Mouse (Mus musculus): Measurements from ENCODE around the gene Exosc1. TPM values are rescaled to one million over a fixed set of nuclear protein-coding genes. Genes with fewer than 3 reads are reported as not detected.
"Not testable (repeated sequence)": the region's sequence is repeated elsewhere in the genome, so short reads cannot be mapped to it uniquely, and the experiment has no call there.

Exosc1 gene
- total RNA-seq, 1 experiment from 2014 or later: 22.2 TPM

DNA sequence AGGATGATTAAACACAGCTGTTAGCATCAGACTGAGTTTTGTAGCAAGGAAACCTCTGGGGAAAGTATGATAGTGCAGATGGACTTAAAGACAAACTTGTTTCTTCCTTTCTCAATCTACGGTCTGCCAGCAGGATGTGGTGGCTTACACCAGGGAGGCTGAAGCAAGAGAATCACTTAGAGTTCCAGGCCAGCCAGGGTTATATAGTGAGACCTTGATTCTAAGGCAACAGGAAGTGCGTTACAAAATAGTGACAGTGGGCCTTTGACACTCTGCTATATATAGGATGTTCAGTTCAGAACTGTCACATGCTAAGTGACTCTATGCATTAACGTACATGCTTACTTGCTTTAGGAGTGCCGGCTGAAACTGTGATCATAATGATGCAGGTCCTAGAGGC is 16.4 kb downstream of the Exosc1 start:
- ATAC-seq (ENCODE audit: extremely low read depth, insufficient number of reproducible peaks, low FRiP score, poor library complexity, severe bottlenecking): peak; percentile 66

DNA sequence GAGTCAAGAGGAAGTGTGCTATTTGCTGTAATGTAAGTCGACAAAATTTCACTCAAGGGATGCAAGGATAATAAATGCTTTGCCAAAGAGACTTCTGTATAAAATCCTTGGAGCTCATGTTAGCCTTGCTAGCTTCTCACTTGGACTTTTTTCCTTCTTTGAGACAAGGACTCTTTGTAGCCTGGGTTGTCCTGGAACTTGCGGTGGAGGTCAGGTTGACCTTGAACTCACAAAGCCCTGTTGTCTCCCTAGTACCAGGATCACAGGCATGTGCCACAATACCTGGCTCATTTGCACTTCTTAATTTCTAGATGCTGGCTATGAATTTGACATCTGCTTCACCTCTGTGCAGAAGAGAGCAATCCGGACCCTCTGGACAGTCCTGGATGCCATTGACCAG is 17.9 kb downstream of the Exosc1 start:
- no peak for ATAC-seq (ENCODE audit: extremely low read depth, insufficient number of reproducible peaks, low FRiP score, poor library complexity, severe bottlenecking)

DNA sequence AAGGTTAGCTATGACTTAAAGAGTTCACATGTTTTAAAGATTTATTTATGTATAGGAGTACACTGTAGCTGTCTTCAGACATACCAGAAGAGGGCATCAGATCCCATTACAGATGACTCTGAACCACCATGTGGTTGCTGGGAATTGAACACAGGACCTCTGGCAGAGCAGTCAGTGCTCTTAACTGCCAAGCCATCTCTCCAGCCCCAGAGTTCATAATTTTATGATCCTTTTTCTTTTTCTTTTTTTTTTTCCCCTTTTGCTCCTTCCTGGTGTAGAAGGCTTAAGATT is 18.7 kb downstream of the Exosc1 start:
- ATAC-seq (ENCODE audit: extremely low read depth, insufficient number of reproducible peaks, low FRiP score, poor library complexity, severe bottlenecking): not testable (repeated sequence)

DNA sequence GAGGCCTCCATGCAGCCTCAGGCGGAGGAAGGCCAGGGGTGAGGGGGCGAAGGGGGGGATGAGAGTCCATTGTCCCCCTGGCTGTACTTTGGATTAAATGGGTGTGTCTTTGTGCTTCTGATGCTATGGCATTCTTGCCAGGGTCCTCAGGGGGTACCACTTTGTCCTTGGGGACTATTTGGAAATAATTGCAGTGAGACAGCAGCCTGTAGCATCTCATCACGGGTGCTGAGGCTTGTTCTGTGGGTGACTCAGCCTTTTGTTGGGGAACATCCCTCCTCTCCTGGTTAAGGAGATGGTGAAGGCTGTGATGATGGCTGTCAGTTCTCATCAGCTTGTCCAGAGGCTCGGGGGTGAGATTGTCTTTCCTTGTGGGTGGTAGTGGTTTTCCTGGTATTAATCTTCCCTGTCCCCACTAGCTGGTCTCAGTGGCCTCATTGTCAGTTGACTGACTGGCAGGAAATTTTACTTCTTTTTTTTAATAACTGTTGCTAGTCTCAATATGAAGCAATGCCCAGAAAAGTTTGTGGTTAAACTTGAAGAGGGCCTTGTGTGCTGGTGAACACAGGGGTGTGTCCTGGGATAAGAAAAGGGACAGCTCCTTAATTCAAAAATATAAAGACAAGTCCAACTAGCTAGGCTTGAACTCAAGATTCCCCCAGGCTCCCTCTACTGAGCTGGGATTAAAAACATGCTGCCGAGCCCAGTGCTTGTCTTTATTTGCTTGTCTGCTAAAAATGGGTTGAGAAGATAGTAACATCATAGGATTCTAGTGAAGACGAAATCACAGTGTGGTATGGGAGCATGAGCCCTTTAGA is 19.2 kb downstream of the Exosc1 start:
- no peak for ATAC-seq (ENCODE audit: extremely low read depth, insufficient number of reproducible peaks, low FRiP score, poor library complexity, severe bottlenecking)

DNA sequence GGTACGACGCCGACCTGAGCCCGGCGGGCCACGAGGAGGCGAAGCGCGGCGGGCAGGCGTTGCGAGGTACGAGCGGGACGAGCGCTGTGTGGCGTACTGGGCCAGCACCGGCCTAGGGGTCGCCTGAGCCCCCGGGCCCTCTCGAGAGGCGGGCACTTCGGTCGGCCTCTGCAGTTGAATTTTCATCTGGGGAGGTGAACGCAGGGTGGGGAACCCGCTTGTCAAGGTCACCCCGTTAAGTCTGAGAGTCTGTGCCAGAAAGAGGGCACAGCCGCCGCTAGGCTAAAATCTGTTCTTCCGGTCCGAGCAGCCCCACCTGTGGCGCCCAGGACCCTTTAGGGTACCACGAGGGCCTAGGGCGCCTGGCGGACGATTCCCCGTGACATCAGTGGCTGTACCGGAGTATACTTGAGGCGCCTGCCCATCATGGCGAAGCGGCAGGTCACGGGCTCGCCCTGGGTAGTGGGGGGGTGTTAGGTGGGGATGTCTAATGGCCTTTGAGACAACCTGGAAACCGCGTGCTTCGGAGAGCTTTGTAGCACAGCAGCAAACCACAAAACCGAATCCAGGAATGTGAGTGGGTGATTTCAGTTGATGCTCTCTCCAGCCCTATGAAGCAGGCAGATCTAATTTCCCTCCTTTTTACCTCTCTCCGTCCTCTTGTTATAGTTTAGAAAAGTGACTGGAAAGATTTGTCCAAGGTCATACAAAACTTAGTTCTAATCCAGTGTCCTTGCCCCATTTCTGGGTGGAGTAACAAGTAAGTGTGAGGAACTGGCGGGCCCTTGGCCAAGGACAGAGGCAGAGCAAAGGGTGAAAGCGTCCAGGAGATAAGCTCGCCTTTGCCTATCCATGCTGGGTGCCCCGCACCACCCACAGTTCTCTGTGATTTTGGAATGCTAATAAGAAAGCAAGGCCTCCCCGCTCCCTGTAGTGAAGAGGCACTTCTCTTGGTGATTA is 20.8 kb downstream of the Exosc1 start:
- ATAC-seq (ENCODE audit: extremely low read depth, insufficient number of reproducible peaks, low FRiP score, poor library complexity, severe bottlenecking): no peak

DNA sequence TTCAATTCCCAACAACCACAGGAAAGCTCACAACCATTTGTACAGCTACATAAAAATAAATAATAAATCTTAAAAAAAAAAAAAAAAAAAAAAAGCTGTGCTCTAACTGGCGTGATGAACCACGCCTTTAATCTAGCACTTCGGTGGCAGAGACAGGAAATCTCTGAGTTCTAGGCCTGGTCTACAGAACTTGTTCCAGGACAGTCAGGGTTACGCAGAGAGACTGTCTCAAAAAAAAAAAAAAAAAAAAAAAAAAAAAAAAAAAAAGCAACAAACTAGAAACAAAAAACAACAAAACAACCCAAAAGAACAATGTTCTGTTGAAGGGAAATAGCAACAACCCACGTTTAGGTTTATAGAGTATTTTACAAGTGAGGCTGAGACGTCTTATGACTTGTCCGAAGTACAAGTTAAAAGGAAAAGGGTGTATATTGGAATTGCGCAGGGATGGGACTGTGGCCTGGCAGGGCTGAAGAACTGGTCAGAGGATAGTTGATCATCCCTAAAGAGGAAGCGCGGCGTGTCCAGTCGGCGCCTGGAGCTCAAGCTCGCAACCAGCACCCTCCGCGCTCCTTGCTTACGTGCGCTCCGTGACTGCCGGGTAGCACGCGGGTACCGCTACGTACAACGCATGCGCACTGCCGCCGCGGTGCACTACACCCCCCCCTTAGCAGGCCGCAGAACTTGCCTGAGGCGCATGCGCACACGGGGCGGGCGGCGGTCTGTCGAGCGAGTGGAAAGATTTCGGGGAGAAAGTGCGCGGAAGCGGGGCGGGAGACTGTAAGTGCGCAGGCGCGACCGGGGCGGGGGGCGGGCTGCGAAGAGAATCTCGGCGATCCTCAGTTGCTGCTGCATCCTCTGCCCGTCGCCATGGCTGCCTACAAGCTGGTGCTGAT is 21.8 kb downstream of the Exosc1 start, which contains the start of gene Pgam1:
TSS of gene Pgam1 (plus strand) at position 746 of the 896 bp plus-strand sequence.
- ATAC-seq (ENCODE audit: extremely low read depth, insufficient number of reproducible peaks, low FRiP score, poor library complexity, severe bottlenecking): peak; percentile 93

DNA sequence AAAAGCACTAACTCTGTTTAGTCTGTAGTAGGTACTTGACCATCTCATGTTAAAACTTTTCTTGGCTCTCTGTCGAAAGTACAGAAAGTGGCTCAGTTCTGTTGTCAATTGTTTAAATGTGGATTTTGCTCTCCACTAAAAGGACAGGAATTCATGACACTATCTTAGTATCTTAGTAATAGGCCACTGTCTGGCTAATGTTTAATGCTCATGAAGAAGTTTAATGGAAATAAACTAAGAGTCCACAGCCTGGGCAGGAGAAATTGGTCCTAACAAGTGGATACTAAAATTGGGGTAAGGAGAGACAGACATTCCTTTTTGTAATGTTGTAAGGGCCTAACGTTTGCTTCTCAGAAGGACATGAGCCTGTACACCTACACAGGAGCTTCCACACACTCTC is 22.8 kb downstream of the Exosc1 start:
- ATAC-seq (ENCODE audit: extremely low read depth, insufficient number of reproducible peaks, low FRiP score, poor library complexity, severe bottlenecking): no peak

DNA sequence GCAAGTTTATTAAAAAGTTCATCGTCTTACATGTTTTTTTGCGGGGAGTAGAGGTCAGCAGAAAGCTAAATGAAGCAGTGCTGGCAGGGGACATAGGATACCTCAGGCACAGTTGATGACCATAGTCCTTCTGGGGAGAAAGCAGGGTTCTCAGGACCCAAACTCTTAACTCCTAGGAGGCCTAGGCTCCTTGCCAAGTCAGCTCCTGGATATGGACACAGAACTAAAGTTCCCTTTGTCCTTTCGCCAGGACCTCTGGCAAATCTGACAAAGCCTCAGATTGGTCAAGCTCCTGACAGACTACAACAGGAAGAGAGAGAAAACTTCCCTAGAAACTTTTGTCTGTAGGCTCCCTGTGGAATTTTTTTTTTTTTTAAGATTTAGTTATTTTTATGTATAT is 24.5 kb downstream of the Exosc1 start:
- ATAC-seq (ENCODE audit: extremely low read depth, insufficient number of reproducible peaks, low FRiP score, poor library complexity, severe bottlenecking): no peak

DNA sequence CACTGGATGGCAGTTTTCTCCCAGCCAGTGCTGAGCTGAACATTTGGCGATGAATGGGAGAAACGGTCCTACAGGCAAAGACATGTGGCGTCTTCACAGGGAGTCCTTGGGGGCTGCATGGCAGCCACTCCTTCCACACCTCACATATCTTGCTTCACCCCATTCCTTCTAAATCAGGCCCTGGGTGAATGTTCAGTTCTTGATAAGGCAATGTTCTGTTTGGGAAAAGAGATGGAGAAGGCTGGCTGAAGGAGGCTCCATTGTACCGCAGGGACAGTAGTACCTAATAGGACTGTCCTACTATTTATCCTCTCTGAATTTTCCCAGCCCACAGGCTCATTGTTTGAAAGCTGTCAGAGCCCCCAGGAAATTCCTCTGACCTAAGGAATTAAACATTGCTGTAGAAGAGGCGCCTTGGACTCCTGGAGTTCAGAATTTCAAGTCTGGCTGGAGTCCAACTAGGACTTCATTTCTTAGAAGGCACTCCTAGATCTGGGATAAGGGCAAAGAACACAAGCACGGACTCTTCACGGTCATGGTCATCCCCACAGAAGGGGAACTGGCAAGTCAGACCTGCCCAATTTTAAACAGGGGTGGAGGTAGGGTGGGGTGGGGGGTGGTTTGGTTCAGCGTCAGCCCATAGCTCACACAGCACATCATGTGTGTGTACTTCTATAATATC is 26.0 kb downstream of the Exosc1 start:
- ATAC-seq (ENCODE audit: extremely low read depth, insufficient number of reproducible peaks, low FRiP score, poor library complexity, severe bottlenecking): no peak

DNA sequence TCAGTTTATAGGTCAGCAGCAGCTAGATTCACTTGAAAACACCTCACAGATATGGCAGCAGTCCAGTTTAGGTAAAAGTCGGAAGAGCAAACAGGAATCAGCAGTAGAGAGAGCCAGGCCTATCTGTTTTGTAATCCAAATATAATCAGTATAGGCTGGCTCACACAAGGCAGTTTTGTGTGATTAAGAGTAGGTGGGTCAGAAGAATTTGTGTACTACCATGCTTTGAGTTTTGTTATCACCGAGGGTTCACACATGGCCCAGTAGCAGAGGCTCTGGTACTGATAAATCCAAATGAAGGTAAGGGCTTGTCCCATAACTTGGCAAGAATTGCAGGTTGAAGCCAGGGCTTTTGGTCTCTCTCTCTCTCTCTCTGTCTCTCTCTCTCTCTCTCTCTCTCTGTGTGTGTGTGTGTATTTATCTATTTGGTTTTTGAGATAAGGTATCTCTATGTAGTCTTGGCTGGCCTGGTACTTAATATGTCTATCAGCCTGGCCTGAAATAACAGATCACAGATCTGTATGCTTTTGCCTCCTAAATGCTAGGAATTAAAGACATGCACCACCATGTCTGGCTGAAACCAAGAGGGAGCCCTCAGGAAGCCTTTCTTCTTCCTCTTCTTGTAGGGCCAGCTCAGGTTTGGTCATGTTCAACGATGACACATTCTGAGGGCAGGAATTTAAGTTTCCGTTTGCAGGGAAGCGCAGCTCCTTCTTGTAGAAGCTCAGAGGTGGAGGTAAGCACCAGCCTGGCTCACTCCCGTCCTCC is 26.7 kb downstream of the Exosc1 start:
- ATAC-seq (ENCODE audit: extremely low read depth, insufficient number of reproducible peaks, low FRiP score, poor library complexity, severe bottlenecking): no peak

DNA sequence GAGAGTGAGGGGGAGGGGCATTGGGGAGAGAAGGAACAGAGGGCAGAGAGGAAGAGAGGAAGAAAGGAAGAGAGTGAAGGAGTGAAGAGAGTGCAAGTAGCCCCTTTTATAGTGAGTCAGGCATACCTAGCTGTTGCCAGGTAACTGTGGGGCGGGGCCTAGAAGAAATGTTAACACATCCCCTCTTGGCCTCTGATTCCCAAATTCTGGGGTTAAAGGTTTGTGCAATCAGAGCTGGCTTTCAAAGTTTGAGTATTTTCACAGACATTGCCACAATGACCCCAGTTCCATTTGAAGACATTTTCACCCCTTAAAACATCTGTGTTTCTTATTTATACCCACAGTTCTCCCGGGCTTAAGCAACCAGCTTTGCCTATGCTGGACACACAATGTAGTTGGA is 28.0 kb downstream of the Exosc1 start:
- ATAC-seq (ENCODE audit: extremely low read depth, insufficient number of reproducible peaks, low FRiP score, poor library complexity, severe bottlenecking): no peak

DNA sequence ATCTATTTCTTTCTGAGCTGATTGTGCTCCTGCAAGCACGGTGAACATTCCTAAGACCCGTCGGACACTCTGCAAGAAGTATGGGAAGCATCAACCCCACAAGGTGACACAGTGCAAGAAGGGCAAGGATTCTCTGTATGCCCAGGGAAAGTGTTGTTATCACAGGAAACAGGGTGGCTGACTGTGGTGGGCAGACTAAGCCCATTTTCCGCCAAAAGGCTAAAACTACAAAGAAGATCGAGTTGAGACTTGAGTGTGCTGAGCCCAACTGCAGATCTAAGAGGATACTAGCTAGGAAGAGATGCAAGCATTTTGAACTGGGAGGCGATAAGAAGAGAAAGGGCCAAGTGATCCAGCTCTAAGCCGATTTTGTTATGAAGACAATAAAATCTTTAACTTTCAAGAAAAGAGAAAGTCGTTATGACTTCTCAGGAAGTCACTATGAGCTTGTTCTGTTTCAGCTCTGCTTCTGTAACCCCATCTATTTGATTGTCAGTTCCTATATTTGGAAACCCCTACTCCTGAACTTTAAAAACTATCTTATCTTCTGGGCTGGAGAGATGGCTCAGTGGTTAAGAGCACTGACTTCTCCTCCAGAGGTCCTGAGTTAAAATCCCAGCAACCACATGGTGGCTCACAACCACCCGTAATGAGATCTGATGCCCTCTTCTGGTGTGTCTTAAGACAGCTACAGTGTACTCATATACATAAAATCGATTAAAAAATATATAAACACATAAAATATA is 30.2 kb downstream of the Exosc1 start:
- ATAC-seq (ENCODE audit: extremely low read depth, insufficient number of reproducible peaks, low FRiP score, poor library complexity, severe bottlenecking): no peak

DNA sequence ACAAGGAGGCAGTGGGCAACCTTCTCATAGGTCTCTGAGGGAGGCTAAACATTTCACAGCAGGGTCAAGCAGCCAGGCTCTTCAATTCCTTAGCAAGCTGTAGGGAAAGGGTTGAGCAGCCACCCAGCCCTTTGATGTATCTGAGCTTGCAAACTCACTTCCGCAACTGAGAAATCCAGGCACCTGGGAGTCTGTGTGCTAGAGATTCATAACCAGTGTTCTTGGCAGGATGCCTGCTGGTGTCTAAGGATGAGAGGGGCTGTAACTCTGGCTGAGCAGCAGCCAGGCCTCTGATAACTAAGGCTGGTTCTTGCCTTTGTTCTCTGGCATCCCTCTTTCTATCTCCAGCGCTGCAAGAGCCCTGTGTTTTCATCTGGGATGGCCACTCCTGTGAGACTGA is 31.5 kb downstream of the Exosc1 start:
- ATAC-seq (ENCODE audit: extremely low read depth, insufficient number of reproducible peaks, low FRiP score, poor library complexity, severe bottlenecking): no peak

DNA sequence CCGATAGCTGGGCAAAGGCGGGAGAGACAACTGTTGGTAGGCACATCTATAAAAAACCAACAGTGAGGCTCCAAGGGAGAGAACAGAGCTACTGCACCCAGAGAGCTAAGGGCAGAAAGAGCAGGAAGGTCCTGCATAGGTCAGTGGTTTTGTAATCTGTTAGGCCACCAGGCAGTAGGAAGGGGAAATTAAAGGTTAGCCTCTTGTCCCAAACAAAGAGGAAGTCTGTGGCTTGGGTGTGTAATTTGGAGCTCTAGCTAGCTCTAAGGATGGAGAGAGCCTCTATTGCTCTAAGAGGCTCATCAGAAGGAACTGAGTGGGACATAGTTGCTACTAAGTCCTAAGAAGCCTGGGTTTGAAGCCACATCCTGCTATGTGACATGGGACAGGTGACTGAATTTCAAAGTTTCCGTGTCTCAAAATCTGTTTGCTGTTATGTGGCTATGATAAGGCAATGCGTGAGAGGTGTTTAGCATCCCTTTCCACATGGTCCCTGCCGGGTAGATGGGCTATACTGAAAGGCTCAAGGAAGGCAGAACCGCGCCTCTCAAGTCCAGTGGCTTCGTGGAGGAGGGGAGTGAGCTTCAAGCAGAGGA is 32.6 kb downstream of the Exosc1 start:
- peak; percentile 62; the same call in 1 of the 2 replicates for ATAC-seq (ENCODE audit: extremely low read depth, insufficient number of reproducible peaks, low FRiP score, poor library complexity, severe bottlenecking)

DNA sequence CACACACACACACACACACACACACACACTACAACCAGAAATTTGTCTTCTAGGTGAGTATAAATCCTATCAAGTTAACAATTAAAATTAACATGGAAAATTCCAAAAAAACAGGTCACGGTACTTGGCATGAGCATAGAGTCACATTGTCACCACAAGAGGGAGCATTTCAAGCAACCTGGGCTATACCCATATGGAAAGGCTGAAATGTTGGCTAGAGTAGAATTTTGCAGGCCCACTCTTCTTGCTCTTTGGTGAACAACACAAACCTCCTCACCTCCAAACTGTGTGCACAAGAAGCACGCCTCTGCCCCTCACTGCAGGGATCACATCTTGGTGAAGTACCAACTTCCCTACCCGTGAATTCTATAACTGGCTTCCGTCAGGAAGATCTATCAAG is 34.4 kb downstream of the Exosc1 start:
- ATAC-seq (ENCODE audit: extremely low read depth, insufficient number of reproducible peaks, low FRiP score, poor library complexity, severe bottlenecking): no peak

DNA sequence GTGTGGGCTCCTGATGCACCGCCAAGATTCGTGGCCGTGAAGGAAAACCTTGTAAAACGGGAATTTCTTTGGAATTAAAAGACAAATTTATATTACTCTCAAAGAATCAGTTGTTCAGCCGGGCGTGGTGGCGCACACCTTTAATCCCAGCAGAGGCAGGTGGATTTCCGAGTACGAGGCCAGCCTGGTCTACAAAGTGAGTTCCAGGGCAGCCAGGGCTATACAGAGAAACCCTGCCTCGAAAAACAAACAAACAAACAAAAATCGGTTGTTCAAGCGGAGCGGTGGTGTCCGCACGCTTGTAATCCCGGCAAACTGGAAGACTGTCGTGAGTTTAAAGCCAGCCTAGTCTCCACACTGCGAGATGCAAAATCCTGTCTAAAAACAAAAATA is 36.9 kb downstream of the Exosc1 start:
- ATAC-seq (ENCODE audit: extremely low read depth, insufficient number of reproducible peaks, low FRiP score, poor library complexity, severe bottlenecking): no peak

Measured in neutrophil, adult 5-6 weeks (primary cell).